Mouse (Mus musculus): ENCODE data around the gene Pank1. TPM values are rescaled to one million over a fixed set of nuclear protein-coding genes. Genes with fewer than 3 reads are reported as not detected.

Pank1 gene
- polyA plus RNA-seq, 1 experiment from 2014 or later = 10.7 TPM

DNA sequence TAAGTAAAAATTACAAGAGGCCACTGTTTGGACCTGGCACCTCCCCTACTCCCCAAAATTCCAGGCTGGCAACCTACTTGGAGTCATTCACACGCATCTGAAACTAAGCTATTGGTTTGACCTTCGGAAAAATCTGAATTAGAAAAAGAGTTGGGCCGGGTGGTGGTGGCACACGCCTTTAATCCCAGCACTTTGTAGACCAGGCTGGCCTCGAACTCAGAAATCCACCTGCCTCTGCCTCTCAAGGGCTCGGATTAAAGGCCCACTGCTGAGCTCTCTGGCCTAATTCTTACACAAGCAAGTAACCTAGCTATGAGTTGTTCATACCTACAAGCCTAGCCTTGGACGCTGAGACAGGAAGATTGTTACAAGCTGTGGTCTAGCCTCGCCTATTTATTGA, 33.9 kb downstream of the Pank1 start:
- WGBS = 96% methylated on average over 8 of the region's 8 CpGs
- Histone ChIP-seq H3K36me3 (ENCODE audit: control insufficient read depth, insufficient read depth, low read length) (0 out of 2 replicates have a peak, but pooled peaks cover 3% of the 10 kb centered on the region), H3K9me3 (ENCODE audit: control insufficient read depth, low read length) (no peaks in the 10 kb centered on the region), H3K4me1 (ENCODE audit: control insufficient read depth, insufficient read depth, low read length) (no peaks in the 10 kb centered on the region), H3K4me2 (ENCODE audit: low read length) (no peak overlapping the region), H3K27me3 (ENCODE audit: control insufficient read depth, insufficient read depth, low read length) (no peaks in the 10 kb centered on the region), H3K27ac (replicated peaks; ENCODE audit: low read depth, low read length) (no peak overlapping the region), H3K9ac (replicated peaks; ENCODE audit: low read length) (no peak overlapping the region), H3K4me3 (replicated peaks; ENCODE audit: low read depth, low read length) (no peak overlapping the region)
- no peak for ATAC-seq (ENCODE audit: low FRiP score, low TSS enrichment)
- DNase-seq = no peak

DNA sequence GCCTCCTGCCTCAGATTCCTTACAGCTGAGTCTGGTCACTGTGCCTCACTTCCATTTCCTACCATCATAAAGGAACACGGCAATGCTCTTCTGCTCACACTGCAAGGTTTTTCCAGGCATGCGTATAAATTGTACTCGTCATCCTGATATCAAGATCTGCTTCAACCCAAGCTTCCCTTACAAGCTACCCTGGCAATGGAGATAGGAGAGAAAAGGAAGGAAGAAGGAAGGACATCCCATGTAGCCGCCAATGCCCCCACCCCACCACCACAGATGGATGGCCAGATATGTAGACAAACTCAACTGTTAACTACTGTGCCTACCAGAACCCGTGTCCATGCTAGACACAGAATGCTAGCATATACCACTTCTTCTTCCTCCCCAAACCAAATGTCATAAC, 34.5 kb downstream of the Pank1 start:
- H3K27ac ChIP-seq (replicated peaks; ENCODE audit: low read depth, low read length) = no peak overlapping the region
- no peak overlapping the region for H3K9ac ChIP-seq (replicated peaks; ENCODE audit: low read length)
- H3K4me2 ChIP-seq (ENCODE audit: low read length) = no peak overlapping the region
- no peak for DNase-seq
- H3K4me1 ChIP-seq (ENCODE audit: control insufficient read depth, insufficient read depth, low read length) = no peaks in the 10 kb centered on the region
- 94% methylated on average over 5 of the region's 5 CpGs for WGBS
- H3K27me3 ChIP-seq (ENCODE audit: control insufficient read depth, insufficient read depth, low read length) = no peaks in the 10 kb centered on the region
- no peak overlapping the region for H3K4me3 ChIP-seq (replicated peaks; ENCODE audit: low read depth, low read length)
- no peaks in the 10 kb centered on the region for H3K9me3 ChIP-seq (ENCODE audit: control insufficient read depth, low read length)
- H3K36me3 ChIP-seq (ENCODE audit: control insufficient read depth, insufficient read depth, low read length) = 0 out of 2 replicates have a peak, but pooled peaks cover 4% of the 10 kb centered on the region
- no peak for ATAC-seq (ENCODE audit: low FRiP score, low TSS enrichment)

DNA sequence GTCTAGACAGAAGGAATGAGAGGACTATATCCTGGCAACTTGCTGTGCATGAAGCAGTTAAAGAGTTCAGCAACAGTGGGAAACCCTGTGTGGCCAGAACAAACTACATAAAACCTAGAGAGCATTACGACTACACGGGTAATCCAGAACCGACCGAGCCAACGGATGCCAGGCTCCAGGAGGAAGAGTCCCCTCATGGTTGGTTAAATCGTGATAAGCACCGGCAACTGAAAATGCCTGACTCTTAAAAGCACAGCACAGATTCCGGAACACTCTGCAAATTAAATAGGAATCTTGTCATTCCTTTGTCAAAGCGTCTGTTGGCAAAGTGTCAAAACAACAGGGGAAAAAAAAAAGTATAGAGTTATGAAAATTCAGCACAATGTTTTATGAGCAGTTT, 35.2 kb downstream of the Pank1 start:
- Histone ChIP-seq H3K9ac (replicated peaks; ENCODE audit: low read length) (no peak overlapping the region), H3K27me3 (ENCODE audit: control insufficient read depth, insufficient read depth, low read length) (no peaks in the 10 kb centered on the region), H3K9me3 (ENCODE audit: control insufficient read depth, low read length) (no peaks in the 10 kb centered on the region), H3K4me3 (replicated peaks; ENCODE audit: low read depth, low read length) (no peak overlapping the region), H3K27ac (replicated peaks; ENCODE audit: low read depth, low read length) (no peak overlapping the region), H3K36me3 (ENCODE audit: control insufficient read depth, insufficient read depth, low read length) (0 out of 2 replicates have a peak, but pooled peaks cover 4% of the 10 kb centered on the region), H3K4me1 (ENCODE audit: control insufficient read depth, insufficient read depth, low read length) (no peaks in the 10 kb centered on the region), H3K4me2 (ENCODE audit: low read length) (no peak overlapping the region)
- WGBS = 92% methylated on average over 9 of the region's 9 CpGs
- no peak for ATAC-seq (ENCODE audit: low FRiP score, low TSS enrichment)
- no peak for DNase-seq

DNA sequence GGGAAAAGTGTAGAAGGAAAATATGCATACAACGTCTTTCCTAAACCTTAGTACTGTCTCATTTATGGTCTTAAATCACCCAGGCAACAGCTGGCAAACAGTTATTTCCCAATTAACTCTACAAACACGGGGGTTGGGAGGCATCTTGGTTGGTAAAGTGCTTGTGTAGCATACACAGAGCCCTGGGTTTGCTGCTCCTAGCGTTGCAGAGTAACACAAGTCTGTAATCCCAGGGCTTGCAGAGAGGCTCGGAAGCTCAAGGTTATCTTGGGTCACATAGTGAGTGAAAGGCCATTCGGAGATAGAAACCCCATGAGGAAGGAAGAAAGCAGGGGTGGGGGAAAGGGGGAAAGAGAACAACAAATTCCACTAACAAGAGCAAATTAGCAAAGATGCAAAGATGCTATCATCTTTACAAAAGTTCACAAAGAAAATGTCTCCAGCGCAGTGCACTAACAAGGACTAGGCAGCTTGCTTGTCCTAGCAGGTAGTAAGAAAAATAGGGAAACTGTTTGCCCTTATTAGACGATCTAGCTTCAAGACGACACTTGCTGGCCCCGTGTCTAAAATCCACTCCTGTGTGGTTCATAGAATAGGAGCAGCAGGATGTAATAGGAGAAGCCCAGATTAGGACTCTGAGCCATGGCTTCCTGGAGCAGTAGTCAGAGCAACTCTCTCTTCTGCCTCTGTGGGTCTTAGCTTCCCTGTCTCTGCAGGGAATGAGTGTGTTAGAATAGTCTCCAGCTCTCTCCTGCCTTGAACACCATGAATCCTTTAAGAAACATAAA, 37.3 kb downstream of the Pank1 start:
- Histone ChIP-seq H3K9me3 (ENCODE audit: control insufficient read depth, low read length) (no peaks in the 10 kb centered on the region), H3K4me3 (replicated peaks; ENCODE audit: low read depth, low read length) (no peak overlapping the region), H3K27ac (replicated peaks; ENCODE audit: low read depth, low read length) (no peak overlapping the region), H3K36me3 (ENCODE audit: control insufficient read depth, insufficient read depth, low read length) (0 out of 2 replicates have a peak, but pooled peaks cover 4% of the 10 kb centered on the region), H3K4me1 (ENCODE audit: control insufficient read depth, insufficient read depth, low read length) (no peaks in the 10 kb centered on the region), H3K4me2 (ENCODE audit: low read length) (no peak overlapping the region), H3K27me3 (ENCODE audit: control insufficient read depth, insufficient read depth, low read length) (no peaks in the 10 kb centered on the region), H3K9ac (replicated peaks; ENCODE audit: low read length) (no peak overlapping the region)
- ATAC-seq (ENCODE audit: low FRiP score, low TSS enrichment) (no peak), DNase-seq (no peak)
- 61% methylated on average over 9 of the region's 9 CpGs for WGBS

DNA sequence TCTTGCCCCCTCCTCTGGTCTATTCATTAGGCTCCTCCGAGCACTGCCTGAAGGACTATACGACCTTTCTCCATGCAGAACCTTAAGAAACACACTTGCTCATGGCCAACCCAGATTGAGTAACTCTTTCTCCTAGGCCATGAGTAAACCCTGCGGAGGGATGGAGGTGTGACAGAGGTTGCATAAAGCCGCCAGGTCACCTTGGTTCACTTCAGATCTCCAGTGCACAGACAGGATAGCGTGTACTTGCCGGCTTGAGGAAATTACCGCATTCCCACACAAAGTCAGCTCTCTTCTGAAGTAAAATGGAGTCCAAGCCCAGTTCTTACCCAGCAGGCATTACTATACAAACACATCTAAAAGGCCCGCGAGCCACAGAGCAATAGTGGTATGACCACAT, 40.6 kb downstream of the Pank1 start:
- Histone ChIP-seq H3K4me2 (ENCODE audit: low read length) (no peak overlapping the region), H3K27me3 (ENCODE audit: control insufficient read depth, insufficient read depth, low read length) (no peaks in the 10 kb centered on the region), H3K9ac (replicated peaks; ENCODE audit: low read length) (no peak overlapping the region), H3K36me3 (ENCODE audit: control insufficient read depth, insufficient read depth, low read length) (0 out of 2 replicates have a peak, but pooled peaks cover 4% of the 10 kb centered on the region), H3K4me1 (ENCODE audit: control insufficient read depth, insufficient read depth, low read length) (no peaks in the 10 kb centered on the region), H3K9me3 (ENCODE audit: control insufficient read depth, low read length) (no peaks in the 10 kb centered on the region), H3K4me3 (replicated peaks; ENCODE audit: low read depth, low read length) (no peak overlapping the region), H3K27ac (replicated peaks; ENCODE audit: low read depth, low read length) (no peak overlapping the region)
- ATAC-seq (ENCODE audit: low FRiP score, low TSS enrichment) (no peak), DNase-seq (no peak)
- 97% methylated on average over 9 of the region's 9 CpGs for WGBS

DNA sequence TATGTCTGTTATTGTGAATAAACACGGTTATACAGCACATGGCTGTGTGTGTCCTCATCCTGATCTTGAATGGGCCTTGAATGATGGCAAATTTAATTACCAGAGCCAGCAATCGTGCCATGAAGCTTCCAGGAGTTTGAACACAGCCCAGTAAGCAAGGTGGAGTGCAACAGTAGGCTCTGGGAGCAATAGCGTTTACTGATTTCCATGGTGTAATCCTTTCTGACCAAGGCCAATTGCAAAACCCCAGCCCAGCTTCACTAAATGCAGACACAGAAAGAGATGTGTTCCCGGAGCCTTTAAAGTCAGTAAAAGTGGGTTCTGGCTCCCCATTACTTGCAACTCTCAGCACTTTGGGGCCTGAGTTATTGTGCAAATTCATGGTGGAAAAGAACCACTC, 47.6 kb downstream of the Pank1 start:
- Histone ChIP-seq H3K4me3 (replicated peaks; ENCODE audit: low read depth, low read length) (no peak overlapping the region), H3K27ac (replicated peaks; ENCODE audit: low read depth, low read length) (no peak overlapping the region), H3K27me3 (ENCODE audit: control insufficient read depth, insufficient read depth, low read length) (no peaks in the 10 kb centered on the region), H3K9me3 (ENCODE audit: control insufficient read depth, low read length) (no peaks in the 10 kb centered on the region), H3K36me3 (ENCODE audit: control insufficient read depth, insufficient read depth, low read length) (no peaks in the 10 kb centered on the region), H3K4me1 (ENCODE audit: control insufficient read depth, insufficient read depth, low read length) (no peaks in the 10 kb centered on the region), H3K9ac (replicated peaks; ENCODE audit: low read length) (no peak overlapping the region), H3K4me2 (ENCODE audit: low read length) (no peak overlapping the region)
- DNase-seq = no peak
- no peak for ATAC-seq (ENCODE audit: low FRiP score, low TSS enrichment)
- 95% methylated on average over 4 of the region's 4 CpGs for WGBS

DNA sequence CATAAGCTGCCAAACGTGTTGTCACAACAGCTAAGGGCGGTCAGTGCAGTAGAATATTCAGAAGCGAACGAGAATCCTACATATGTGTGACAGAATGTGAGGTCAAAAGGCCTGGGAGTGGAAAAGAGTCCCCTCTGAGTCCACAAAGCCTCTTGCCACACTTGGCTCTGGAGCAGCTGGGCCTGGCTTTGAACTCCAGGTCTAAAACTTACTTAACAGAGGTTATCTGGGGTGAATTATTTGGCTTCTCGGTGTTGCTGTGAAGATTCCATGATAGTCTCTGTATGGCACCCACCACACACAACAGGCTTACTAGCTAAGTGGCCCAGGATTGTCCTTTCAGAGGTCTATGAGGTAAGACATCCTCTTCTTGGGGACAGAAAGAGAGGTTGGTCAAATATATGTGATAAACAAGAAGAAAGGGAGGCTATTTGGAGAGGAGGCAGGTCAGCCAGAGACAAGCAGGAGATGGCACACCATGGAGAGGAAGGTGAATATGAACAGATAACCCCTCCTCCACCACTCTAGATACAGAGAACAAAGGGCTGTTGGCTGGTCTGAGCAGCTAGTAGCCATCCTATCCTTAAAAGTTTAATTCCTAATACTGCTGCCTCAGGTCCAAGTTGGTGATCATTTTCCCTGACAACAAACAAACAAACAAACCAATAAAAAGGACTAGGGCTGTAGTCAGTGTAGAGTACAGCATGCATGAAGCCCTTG, 51.2 kb downstream of the Pank1 start:
- Histone ChIP-seq H3K4me2 (ENCODE audit: low read length) (no peak overlapping the region), H3K9me3 (ENCODE audit: control insufficient read depth, low read length) (no peaks in the 10 kb centered on the region), H3K27ac (replicated peaks; ENCODE audit: low read depth, low read length) (no peak overlapping the region), H3K9ac (replicated peaks; ENCODE audit: low read length) (no peak overlapping the region), H3K36me3 (ENCODE audit: control insufficient read depth, insufficient read depth, low read length) (no peaks in the 10 kb centered on the region), H3K4me3 (replicated peaks; ENCODE audit: low read depth, low read length) (no peak overlapping the region), H3K4me1 (ENCODE audit: control insufficient read depth, insufficient read depth, low read length) (no peaks in the 10 kb centered on the region), H3K27me3 (ENCODE audit: control insufficient read depth, insufficient read depth, low read length) (no peaks in the 10 kb centered on the region)
- no peak for DNase-seq
- no peak for ATAC-seq (ENCODE audit: low FRiP score, low TSS enrichment)
- 91% methylated on average over 5 of the region's 5 CpGs for WGBS

DNA sequence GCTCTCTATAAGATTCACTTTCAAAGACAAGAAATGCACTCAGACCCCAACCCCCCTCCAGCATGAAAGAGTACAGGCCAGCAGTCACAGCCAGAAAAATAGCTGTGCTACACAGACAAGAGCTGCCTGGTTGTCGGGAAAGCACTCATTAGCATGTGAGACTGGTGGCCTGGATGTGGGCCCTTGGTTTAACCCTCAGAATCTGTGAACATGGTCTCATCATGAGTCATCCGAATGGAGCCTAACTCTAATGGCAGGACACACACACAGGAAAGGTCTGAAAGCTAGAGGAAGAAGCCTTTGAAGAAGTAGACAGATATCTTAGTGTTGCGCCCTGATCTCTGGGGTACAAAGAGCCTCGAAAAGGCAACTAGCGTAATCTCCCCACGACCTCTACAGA, 51.8 kb downstream of the Pank1 start:
- Histone ChIP-seq H3K27ac (replicated peaks; ENCODE audit: low read depth, low read length) (no peak overlapping the region), H3K27me3 (ENCODE audit: control insufficient read depth, insufficient read depth, low read length) (no peaks in the 10 kb centered on the region), H3K9ac (replicated peaks; ENCODE audit: low read length) (no peak overlapping the region), H3K36me3 (ENCODE audit: control insufficient read depth, insufficient read depth, low read length) (no peaks in the 10 kb centered on the region), H3K4me2 (ENCODE audit: low read length) (no peak overlapping the region), H3K4me3 (replicated peaks; ENCODE audit: low read depth, low read length) (no peak overlapping the region), H3K4me1 (ENCODE audit: control insufficient read depth, insufficient read depth, low read length) (no peaks in the 10 kb centered on the region), H3K9me3 (ENCODE audit: control insufficient read depth, low read length) (no peaks in the 10 kb centered on the region)
- no peak for DNase-seq
- WGBS = 88% methylated on average over 6 of the region's 6 CpGs
- ATAC-seq (ENCODE audit: low FRiP score, low TSS enrichment) = no peak

Data from midbrain, embryonic 14.5 days (tissue).